Mouse (Mus musculus): ENCODE measurements around the gene Ovol3. TPM values are rescaled to one million over a fixed set of nuclear protein-coding genes. Genes with fewer than 3 reads are reported as not detected.
"Not testable (repeated sequence)": the region's sequence is repeated elsewhere in the genome, so short reads cannot be mapped to it uniquely, and the experiment has no call there.

The Ovol3 gene
- 0.18 TPM in 1 of 2 replicates, not detected in the other for polyA plus RNA-seq (2012; rRNA removed)

GRCm38 (mm10) chr7:30235625-30236024 is at the start of gene Ovol3:
Gene Ovol3 (minus strand): TSS chr7:30235725.
- DNase-seq (ENCODE audit: low read depth, low spot score): no peak
- 86% methylated on average over 4 of the region's 4 CpGs for WGBS

DNA sequence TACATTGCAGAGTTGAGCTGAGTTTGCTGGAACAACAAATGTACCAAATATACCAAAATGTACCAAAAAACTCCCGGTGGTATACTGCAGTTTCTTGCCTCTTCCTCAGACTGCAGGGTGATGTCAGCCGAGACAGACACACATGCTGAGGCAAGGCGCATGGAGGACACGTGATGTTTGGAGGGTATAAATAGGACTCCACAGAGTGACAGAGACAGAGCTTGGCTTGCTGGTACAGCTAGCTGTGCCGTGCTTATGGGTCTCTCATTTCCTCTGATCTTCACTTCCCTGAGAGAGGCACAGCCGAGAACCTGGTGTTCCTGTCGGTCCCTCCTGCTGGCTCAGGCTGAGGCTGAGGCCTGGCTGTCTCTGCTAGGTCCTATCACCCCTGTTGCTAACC is 47.2 kb upstream of the Ovol3 start:
- DNase-seq (ENCODE audit: low read depth, low spot score): no peak
- WGBS: 76% methylated on average over 7 of the region's 7 CpGs

- no peak for DNase-seq (ENCODE audit: low read depth, low spot score)
Observed at GRCm38 (mm10) chr7:30281522-30281921, 46.0 kb upstream of the Ovol3 start.

DNA sequence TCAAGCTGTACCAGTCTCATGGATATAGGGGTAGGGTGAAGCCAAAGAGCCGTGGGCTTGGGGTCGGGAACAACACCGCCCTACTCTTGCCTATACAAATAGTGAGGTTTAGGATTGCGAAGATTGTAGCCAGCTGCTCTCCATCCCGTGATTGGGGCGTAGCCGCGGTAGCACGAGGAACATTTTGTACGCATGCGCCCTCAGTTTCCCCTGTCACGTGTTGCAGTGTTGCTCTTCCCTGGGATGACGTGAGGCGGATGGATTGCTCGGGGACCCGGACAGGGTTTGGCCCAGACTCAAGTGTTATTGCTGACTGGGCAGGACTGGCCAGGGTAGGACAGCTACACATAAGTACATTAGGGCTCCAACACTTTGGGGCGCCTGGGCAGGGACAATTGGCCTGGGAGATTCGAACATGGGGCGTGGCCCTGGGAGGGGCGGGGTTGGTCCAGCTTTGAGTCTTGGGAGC is 45.2 kb upstream of the Ovol3 start:
- under 1% methylated on average over 20 of the region's 20 CpGs for WGBS
- peak; percentile 64 for DNase-seq (ENCODE audit: low read depth, low spot score)

More at GRCm38 (mm10) chr7:30281522-30281921, 46.0 kb upstream of the Ovol3 start:
- 78% methylated on average over 4 of the region's 4 CpGs for WGBS

GRCm38 (mm10) chr7:30279951-30280669 is 44.6 kb upstream of the Ovol3 start, which contains the start of the genes Thap8 and Wdr62:
Gene Thap8 (plus strand): TSS chr7:30280094.
Gene Wdr62 (minus strand): TSS chr7:30280419.
- DNase-seq (ENCODE audit: low read depth, low spot score): peak; percentile 86
- under 1% methylated on average over 49 of the region's 49 CpGs for WGBS

DNA sequence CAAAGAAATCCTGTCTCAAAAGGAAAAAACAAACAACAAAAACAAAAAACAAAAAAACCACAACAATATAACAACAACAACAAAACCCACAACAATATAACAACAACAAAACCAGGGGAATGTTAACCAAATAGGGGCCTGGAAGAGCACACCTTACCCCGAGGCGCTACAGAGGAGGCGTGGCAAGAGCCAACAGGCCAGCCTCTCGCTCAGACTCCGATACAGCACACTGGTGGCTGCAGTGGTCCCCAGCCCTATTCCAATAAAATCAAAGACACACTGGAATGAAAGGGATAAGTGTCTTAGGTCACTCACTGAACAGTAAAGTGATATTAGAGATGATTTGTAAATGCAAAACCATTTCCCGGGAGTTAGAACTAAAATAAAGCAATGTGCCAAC is 44.0 kb upstream of the Ovol3 start:
- DNase-seq (ENCODE audit: low read depth, low spot score): no peak
- WGBS: 2% methylated on average over 6 of the region's 6 CpGs

DNA sequence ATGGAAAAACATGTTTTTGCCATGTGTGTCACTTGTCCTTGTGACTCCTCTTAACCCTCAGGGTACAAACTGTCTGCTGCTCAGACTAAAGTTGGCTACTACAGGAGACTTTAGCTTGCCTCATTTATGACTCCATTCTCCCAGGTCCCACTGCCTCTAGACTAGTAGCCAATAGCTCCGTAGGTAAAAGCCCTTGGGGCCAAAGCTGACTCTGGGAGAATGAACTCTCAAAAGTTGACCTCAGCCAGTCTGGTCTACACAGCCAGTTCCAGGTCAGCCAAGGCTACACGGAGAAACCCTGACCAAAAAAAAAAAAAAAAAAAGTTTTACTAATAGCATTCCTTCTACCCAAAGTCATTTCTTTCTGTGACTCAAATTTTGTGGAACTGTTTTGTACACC is 43.4 kb upstream of the Ovol3 start:
- WGBS: 48% methylated on average over 2 of the region's 2 CpGs

DNA sequence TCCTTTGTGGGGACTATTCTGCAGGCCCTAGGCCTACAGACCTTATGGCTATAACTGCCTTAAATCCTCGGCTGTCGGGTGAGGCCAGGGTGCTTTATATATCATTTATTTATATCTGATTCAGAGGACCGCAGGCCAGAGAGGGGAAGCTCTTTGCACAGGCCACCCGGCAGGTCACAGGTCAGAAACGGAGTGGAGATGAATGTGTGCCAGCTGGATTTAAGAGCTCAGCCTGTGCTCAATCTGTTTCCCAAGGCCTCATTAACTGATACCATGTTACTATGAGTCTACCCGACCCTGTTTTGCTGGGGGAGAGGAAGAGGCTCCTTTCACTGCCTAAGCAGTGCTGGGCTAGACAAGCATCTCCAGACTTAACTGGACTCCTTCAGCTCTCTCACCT is 38.9 kb upstream of the Ovol3 start:
- no peak for DNase-seq (ENCODE audit: low read depth, low spot score)
- 74% methylated on average over 6 of the region's 6 CpGs for WGBS

More for the DNA sequence above, 43.4 kb upstream of the Ovol3 start:
- no peak for DNase-seq (ENCODE audit: low read depth, low spot score)

GRCm38 (mm10) chr7:30269641-30270040 is 34.1 kb upstream of the Ovol3 start:
- WGBS: 82% methylated on average over 4 of the region's 4 CpGs

GRCm38 (mm10) chr7:30266780-30267179 is 31.3 kb upstream of the Ovol3 start:
- no peak for DNase-seq (ENCODE audit: low read depth, low spot score)
- 92% methylated on average over 3 of the region's 3 CpGs for WGBS

More at GRCm38 (mm10) chr7:30269641-30270040, 34.1 kb upstream of the Ovol3 start:
- no peak for DNase-seq (ENCODE audit: low read depth, low spot score)

GRCm38 (mm10) chr7:30265935-30266334 is 30.4 kb upstream of the Ovol3 start:
- WGBS: 92% methylated on average over 7 of the region's 7 CpGs
- no peak for DNase-seq (ENCODE audit: low read depth, low spot score)

- no peak for DNase-seq (ENCODE audit: low read depth, low spot score)
- WGBS: 85% methylated on average over 5 of the region's 5 CpGs
Observed at GRCm38 (mm10) chr7:30265531-30265930, 30.0 kb upstream of the Ovol3 start.

- 57% methylated on average over 2 of the region's 2 CpGs for WGBS
- DNase-seq (ENCODE audit: low read depth, low spot score): no peak
Observed at GRCm38 (mm10) chr7:30265041-30265440, 29.5 kb upstream of the Ovol3 start.

GRCm38 (mm10) chr7:30251956-30252954 is 16.7 kb upstream of the Ovol3 start:
- WGBS: 50% methylated on average over 12 of the region's 12 CpGs
- no peak for DNase-seq (ENCODE audit: low read depth, low spot score)

- DNase-seq (ENCODE audit: low read depth, low spot score): not testable (repeated sequence)
- WGBS: 67% methylated on average over 3 of the region's 3 CpGs
Observed at GRCm38 (mm10) chr7:30237374-30237773, 1.8 kb upstream of the Ovol3 start.

DNA sequence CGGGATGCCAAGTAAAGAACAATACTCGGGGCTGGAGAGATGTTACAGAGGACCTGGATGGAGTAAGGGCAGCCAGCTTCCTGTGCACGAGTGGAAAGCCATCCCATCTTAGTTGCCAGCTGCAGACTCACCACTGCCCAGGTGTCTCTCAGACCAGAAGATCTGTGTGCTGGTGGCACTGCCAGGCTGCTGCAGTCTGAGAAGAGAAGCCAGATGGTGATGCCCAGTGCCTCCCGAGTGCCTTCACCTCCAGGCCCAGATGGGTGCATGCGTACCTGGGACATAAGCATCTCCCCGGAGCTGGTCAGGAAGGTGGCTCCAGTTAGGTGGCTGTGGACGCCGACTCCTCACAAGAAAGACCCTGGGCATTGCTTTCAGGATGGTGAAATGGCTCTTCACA is 434 bp downstream of the Ovol3 start:
- WGBS: 89% methylated on average over 8 of the region's 8 CpGs
- no peak for DNase-seq (ENCODE audit: low read depth, low spot score)

DNA sequence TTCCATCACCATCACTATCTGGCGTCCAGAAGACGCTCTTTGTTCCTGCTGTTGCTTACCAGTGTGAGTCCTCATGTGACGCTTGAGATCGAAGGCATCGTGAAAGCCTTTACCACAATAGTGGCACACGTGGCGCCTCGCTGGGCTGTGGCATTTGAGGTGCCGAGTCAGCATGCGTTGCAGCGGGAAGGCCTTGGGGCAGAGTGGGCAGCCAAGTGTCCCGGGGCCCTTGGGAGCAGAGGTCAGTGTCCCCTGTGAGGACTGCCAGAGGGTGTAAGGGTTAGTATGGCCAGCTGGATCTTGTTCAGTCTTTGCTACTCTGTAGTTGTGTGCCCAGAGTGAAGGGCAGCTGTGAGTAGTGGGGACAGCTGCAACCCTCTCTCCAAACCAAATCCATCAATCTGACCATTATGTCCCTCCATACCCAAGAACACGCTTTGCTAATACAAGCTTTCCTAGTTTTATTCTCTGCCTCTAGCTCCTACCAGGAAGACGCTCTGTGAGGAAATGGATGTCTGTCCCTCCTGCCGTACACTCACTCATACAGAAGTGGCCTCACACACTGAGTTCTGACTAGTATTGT is 1.2 kb downstream of the Ovol3 start:
- DNase-seq (ENCODE audit: low read depth, low spot score): no peak
- WGBS: 95% methylated on average over 15 of the region's 15 CpGs

DNA sequence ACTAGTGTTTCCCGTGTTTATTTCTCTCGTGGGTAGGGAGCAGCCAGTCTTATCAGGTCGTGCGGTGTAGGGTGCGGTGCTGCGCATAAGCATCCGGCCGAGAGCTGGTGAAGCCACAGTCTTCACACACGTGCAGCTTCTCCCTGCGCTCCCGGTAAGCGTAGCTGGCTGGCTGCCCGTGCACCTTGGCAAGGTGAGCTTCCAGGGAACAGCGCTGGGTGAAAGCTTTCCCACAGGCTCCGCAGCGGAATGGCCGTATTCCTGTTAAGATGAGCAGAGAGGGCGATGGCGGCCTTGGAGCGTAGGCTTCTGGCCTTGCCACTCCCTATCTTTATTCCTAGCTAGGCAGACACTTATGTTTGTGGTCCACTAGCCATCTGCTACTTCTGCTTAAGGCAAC is 2.1 kb downstream of the Ovol3 start:
- no peak for DNase-seq (ENCODE audit: low read depth, low spot score)
- 76% methylated on average over 20 of the region's 20 CpGs for WGBS

- DNase-seq (ENCODE audit: low read depth, low spot score): no peak
- 2% methylated on average over 24 of the region's 24 CpGs for WGBS
Observed at GRCm38 (mm10) chr7:30232631-30233148, 2.8 kb downstream of the Ovol3 start.
